Mouse (Mus musculus): ENCODE results near the gene Lrrk1. TPM values are rescaled to one million over a fixed set of nuclear protein-coding genes. Genes with fewer than 3 reads are reported as not detected.

Gene Lrrk1
- polyA plus RNA-seq, 1 experiment from 2014 or later: 2.9 TPM

DNA sequence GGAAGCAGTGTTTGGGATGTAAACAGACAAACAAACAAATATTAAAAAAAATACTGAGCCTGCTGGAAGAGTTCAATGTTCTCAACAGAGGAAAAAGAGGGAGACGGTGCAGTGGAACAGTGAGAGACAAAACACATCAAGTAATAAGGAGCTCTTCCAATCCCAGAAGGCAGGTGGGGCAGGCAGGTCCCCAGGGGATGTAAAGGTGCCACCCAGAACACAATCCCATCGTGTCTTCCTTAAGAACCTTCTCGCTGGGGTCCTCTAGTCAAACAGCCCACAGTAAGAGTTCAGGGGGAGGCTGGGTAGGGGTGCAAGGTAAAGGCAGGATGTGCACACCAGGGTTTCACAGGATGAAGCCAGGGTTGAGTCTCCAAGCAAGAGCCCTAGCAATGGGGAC is 14.8 kb downstream of the Lrrk1 start:
- Histone ChIP-seq H3K27me3 (ENCODE audit: control insufficient read depth, insufficient read depth, low read length) (no peaks in the 10 kb centered on the region), H3K9ac (ENCODE audit: low read depth, low read length) (no peak overlapping the region), H3K27ac (ENCODE audit: low read depth, low read length) (no peak overlapping the region), H3K4me3 (ENCODE audit: low read depth, low read length) (no peak overlapping the region), H3K9me3 (ENCODE audit: control insufficient read depth, low read length) (no peaks in the 10 kb centered on the region), H3K4me2 (replicated peaks; ENCODE audit: low read depth, low read length) (no peak overlapping the region), H3K36me3 (ENCODE audit: control insufficient read depth, insufficient read depth, low read length) (no peaks in the 10 kb centered on the region), H3K4me1 (replicated peaks; ENCODE audit: control insufficient read depth, insufficient read depth, low read length) (no peaks in the 10 kb centered on the region)
- 88% methylated on average over 3 of the region's 3 CpGs for WGBS
- ATAC-seq (ENCODE audit: low FRiP score) (no peak), DNase-seq (ENCODE audit: low spot score) (no peak)

DNA sequence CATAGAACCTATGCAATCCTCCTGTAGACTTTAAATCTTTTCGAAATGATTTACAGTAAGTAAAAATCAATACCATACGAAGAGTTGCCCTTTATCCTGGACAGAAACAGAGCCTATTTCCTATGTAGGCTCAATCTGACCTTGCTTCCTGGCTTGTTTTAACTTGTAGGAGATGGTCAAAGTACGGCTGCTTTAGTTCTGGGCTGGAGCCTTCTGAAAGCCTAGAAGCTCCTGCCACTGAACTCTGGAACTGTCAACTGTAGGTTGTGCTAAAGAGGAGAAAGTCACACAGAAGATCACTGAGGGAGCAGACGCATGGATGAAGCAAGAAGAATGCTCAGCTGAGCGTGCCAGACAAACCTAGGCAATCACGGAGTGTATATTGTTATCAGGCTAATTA is 17.2 kb downstream of the Lrrk1 start:
- no peak overlapping the region for H3K4me3 ChIP-seq (ENCODE audit: low read depth, low read length)
- 92% methylated on average over 6 of the region's 6 CpGs for WGBS
- DNase-seq (ENCODE audit: low spot score) (no peak), ATAC-seq (ENCODE audit: low FRiP score) (no peak)
- H3K9ac ChIP-seq (ENCODE audit: low read depth, low read length): no peak overlapping the region
- H3K27ac ChIP-seq (ENCODE audit: low read depth, low read length): no peak overlapping the region
- H3K27me3 ChIP-seq (ENCODE audit: control insufficient read depth, insufficient read depth, low read length): no peaks in the 10 kb centered on the region
- H3K4me2 ChIP-seq (replicated peaks; ENCODE audit: low read depth, low read length): no peak overlapping the region
- H3K9me3 ChIP-seq (ENCODE audit: control insufficient read depth, low read length): no peaks in the 10 kb centered on the region
- no peaks in the 10 kb centered on the region for H3K4me1 ChIP-seq (replicated peaks; ENCODE audit: control insufficient read depth, insufficient read depth, low read length)
- no peaks in the 10 kb centered on the region for H3K36me3 ChIP-seq (ENCODE audit: control insufficient read depth, insufficient read depth, low read length)

DNA sequence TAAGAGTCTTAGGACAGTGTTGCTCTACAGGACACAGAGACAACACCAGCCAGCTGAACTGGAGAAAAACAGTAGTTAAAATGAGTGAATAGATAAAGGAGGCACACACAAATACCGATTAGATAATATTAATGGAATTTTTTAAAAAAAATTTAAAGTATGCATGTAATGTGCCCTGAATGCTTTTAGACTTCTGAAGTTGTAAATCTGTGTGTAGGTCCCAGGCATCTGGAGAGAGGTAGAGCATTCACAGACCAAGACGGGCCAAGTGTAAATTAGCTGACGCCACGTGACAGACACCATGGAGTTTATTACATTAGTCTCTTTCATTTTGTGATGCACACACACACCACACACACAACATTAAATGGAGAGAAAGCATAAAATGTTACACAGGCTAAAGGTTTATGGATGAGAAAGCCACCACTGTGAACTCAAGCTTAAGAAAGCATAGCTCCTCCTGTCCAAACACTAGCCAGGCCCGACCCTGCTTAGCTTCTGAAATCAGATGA is 18.2 kb downstream of the Lrrk1 start:
- H3K36me3 ChIP-seq (ENCODE audit: control insufficient read depth, insufficient read depth, low read length): no peaks in the 10 kb centered on the region
- no peak overlapping the region for H3K4me3 ChIP-seq (ENCODE audit: low read depth, low read length)
- WGBS: 80% methylated on average over 5 of the region's 5 CpGs
- H3K27me3 ChIP-seq (ENCODE audit: control insufficient read depth, insufficient read depth, low read length): no peaks in the 10 kb centered on the region
- no peak overlapping the region for H3K27ac ChIP-seq (ENCODE audit: low read depth, low read length)
- no peak overlapping the region for H3K4me2 ChIP-seq (replicated peaks; ENCODE audit: low read depth, low read length)
- H3K9me3 ChIP-seq (ENCODE audit: control insufficient read depth, low read length): no peaks in the 10 kb centered on the region
- ATAC-seq (ENCODE audit: low FRiP score) (no peak), DNase-seq (ENCODE audit: low spot score) (no peak)
- H3K9ac ChIP-seq (ENCODE audit: low read depth, low read length): no peak overlapping the region
- no peaks in the 10 kb centered on the region for H3K4me1 ChIP-seq (replicated peaks; ENCODE audit: control insufficient read depth, insufficient read depth, low read length)

DNA sequence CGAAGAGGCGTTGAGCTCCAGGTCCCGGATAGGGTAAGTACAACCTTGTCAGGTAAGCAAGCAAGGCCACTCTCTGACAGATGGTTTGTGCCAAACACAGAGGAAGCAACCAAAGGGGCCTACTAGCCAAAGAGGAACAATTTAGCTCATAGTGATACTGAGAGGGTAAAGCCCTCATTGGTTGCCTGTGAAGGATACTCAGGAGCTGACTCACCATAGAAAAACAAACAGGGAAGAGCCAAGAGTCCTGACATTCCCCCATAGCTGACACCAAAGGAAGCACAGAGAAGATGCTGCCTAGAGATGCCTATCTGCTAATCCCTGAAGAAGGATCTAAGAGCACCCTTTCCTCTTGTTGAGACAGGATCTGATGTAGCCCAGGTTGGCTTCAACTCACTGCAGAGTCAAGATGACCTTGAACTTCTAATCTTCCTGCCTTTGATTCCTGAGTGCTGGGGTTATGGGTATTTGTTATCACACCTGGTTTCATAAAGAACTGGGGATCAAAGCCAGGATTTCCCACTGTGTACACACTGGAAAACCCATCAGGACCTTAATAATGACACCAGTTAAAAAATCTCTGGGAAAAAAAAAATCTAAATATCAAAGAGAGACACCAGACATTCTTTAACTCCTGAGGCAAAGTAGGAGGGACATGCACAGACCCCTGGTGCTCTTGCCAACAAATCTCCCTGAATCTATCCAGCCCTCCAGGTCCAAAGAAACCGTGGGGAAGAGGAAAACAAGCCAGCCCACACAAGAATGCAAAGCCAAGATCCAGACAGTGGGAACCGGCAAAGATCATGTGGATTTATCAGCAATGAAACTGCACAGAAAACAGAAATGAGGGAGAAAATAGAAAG is 18.8 kb downstream of the Lrrk1 start:
- no peaks in the 10 kb centered on the region for H3K36me3 ChIP-seq (ENCODE audit: control insufficient read depth, insufficient read depth, low read length)
- no peak for DNase-seq (ENCODE audit: low spot score)
- WGBS: 76% methylated on average over 5 of the region's 5 CpGs

DNA sequence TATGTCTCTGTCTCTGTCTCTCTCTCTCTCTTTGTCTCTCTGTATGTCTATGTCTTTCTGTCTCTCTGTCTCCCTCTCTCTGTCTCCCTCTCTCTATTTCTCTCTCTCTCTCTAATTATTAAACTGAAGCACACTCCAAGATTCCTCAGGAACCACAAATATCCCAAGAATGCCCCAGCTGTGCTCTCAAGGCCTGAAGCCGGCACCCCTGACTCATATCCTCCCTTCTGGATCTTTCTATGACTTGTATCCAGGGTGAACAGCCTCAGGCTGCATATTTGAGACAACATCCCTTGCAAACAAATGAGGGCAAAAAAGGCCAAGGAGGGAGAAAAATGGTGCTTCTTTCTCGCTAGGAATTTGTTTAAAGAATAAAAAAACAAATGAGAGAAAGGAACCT is 22.2 kb downstream of the Lrrk1 start, which contains the start of gene Gm10974:
Gm10974 (plus strand) TSS at position 2 of the 400 bp plus-strand sequence.
- H3K27ac ChIP-seq (ENCODE audit: low read depth, low read length): no peak within 1 kb of the TSS
- no peaks in the 10 kb centered on the region for H3K9me3 ChIP-seq (ENCODE audit: control insufficient read depth, low read length)
- no peak for DNase-seq (ENCODE audit: low spot score)
- WGBS: 68% methylated on average over 2 of the region's 2 CpGs
- no peak within 1 kb of the TSS for H3K4me2 ChIP-seq (replicated peaks; ENCODE audit: low read depth, low read length)
- no peak within 1 kb of the TSS for H3K9ac ChIP-seq (ENCODE audit: low read depth, low read length)
- no peaks in the 10 kb centered on the region for H3K4me1 ChIP-seq (replicated peaks; ENCODE audit: control insufficient read depth, insufficient read depth, low read length)
- no peaks in the 10 kb centered on the region for H3K36me3 ChIP-seq (ENCODE audit: control insufficient read depth, insufficient read depth, low read length)
- no peak for ATAC-seq (ENCODE audit: low FRiP score)
- H3K27me3 ChIP-seq (ENCODE audit: control insufficient read depth, insufficient read depth, low read length): no peaks in the 10 kb centered on the region
- H3K4me3 ChIP-seq (ENCODE audit: low read depth, low read length): no peak within 1 kb of the TSS

More for the DNA sequence above, 18.8 kb downstream of the Lrrk1 start:
- Histone ChIP-seq H3K4me3 (ENCODE audit: low read depth, low read length) (no peak overlapping the region), H3K27ac (ENCODE audit: low read depth, low read length) (no peak overlapping the region), H3K9ac (ENCODE audit: low read depth, low read length) (no peak overlapping the region), H3K4me1 (replicated peaks; ENCODE audit: control insufficient read depth, insufficient read depth, low read length) (no peaks in the 10 kb centered on the region), H3K27me3 (ENCODE audit: control insufficient read depth, insufficient read depth, low read length) (no peaks in the 10 kb centered on the region), H3K4me2 (replicated peaks; ENCODE audit: low read depth, low read length) (no peak overlapping the region), H3K9me3 (ENCODE audit: control insufficient read depth, low read length) (no peaks in the 10 kb centered on the region)
- no peak for ATAC-seq (ENCODE audit: low FRiP score)

DNA sequence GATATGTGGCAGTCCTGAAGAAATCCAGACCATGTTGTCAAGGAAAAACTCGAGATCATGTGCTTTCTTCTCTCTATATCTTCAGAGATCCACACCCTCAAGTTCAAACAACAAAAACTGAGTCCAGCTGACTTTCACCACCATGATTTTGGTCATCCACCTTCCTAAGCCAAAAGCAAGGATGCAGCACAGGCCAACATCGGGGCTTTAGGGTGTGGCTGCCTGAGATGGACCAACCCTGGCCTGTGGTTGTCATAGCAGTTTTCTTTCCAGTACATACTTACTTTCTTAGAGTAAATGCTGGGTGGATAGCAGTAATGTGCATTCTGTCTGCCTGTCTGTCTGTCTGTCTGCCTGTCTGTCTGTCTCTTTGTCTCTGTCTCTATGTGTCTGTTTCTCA is 22.7 kb downstream of the Lrrk1 start:
- Histone ChIP-seq H3K36me3 (ENCODE audit: control insufficient read depth, insufficient read depth, low read length) (no peaks in the 10 kb centered on the region), H3K27me3 (ENCODE audit: control insufficient read depth, insufficient read depth, low read length) (no peaks in the 10 kb centered on the region), H3K9me3 (ENCODE audit: control insufficient read depth, low read length) (no peaks in the 10 kb centered on the region), H3K9ac (ENCODE audit: low read depth, low read length) (no peak overlapping the region), H3K27ac (ENCODE audit: low read depth, low read length) (no peak overlapping the region), H3K4me3 (ENCODE audit: low read depth, low read length) (no peak overlapping the region), H3K4me1 (replicated peaks; ENCODE audit: control insufficient read depth, insufficient read depth, low read length) (no peaks in the 10 kb centered on the region), H3K4me2 (replicated peaks; ENCODE audit: low read depth, low read length) (no peak overlapping the region)
- WGBS: 82% methylated on average over 2 of the region's 2 CpGs
- no peak for ATAC-seq (ENCODE audit: low FRiP score)
- DNase-seq (ENCODE audit: low spot score): no peak

DNA sequence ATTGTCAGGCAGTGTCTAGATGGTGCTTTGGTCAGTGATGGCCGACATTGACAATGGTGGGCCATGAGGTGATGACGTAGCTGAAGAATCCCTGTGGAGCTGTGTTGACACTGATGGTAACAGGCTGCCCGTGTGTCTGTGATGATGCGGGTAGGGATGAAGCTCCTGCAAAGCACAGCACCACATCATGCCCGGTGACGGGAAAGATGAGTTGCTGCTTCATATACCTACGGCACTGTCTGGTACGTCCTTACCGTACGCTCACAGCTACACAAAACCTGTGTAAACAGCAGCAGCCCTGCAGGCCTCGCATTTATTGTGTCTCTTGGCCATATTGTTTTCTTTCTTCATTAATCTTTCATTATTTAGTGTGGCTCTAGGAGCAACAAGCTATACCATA is 23.7 kb downstream of the Lrrk1 start:
- Histone ChIP-seq H3K36me3 (ENCODE audit: control insufficient read depth, insufficient read depth, low read length) (no peaks in the 10 kb centered on the region), H3K4me2 (replicated peaks; ENCODE audit: low read depth, low read length) (no peak overlapping the region), H3K27ac (ENCODE audit: low read depth, low read length) (no peak overlapping the region), H3K9me3 (ENCODE audit: control insufficient read depth, low read length) (no peaks in the 10 kb centered on the region), H3K4me3 (ENCODE audit: low read depth, low read length) (no peak overlapping the region), H3K9ac (ENCODE audit: low read depth, low read length) (no peak overlapping the region), H3K4me1 (replicated peaks; ENCODE audit: control insufficient read depth, insufficient read depth, low read length) (no peaks in the 10 kb centered on the region), H3K27me3 (ENCODE audit: control insufficient read depth, insufficient read depth, low read length) (no peaks in the 10 kb centered on the region)
- ATAC-seq (ENCODE audit: low FRiP score): no peak
- 92% methylated on average over 11 of the region's 11 CpGs for WGBS
- DNase-seq (ENCODE audit: low spot score): no peak

DNA sequence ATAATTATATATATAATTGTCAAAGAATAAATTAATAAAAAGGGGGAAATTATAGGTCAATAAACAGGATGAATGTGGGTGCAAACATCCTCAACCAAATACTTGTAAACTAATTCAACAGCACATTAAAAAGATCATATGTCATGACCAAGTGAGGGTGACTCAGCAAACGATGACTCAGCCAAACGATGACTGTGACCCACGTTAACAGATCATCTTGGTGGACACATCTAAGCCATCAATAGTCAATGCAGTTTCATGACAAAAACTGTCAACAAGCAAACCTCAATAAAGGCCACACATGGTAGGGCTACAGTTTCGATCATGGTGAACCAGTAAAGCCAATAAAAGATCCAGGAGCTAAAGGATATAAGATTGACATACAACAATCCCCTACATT is 29.1 kb downstream of the Lrrk1 start:
- no peaks in the 10 kb centered on the region for H3K9me3 ChIP-seq (ENCODE audit: control insufficient read depth, low read length)
- H3K27ac ChIP-seq (ENCODE audit: low read depth, low read length): no peak overlapping the region
- H3K4me2 ChIP-seq (replicated peaks; ENCODE audit: low read depth, low read length): no peak overlapping the region
- H3K36me3 ChIP-seq (ENCODE audit: control insufficient read depth, insufficient read depth, low read length): no peaks in the 10 kb centered on the region
- H3K27me3 ChIP-seq (ENCODE audit: control insufficient read depth, insufficient read depth, low read length): no peaks in the 10 kb centered on the region
- H3K4me1 ChIP-seq (replicated peaks; ENCODE audit: control insufficient read depth, insufficient read depth, low read length): no peaks in the 10 kb centered on the region
- H3K4me3 ChIP-seq (ENCODE audit: low read depth, low read length): no peak overlapping the region
- 90% methylated on average over 4 of the region's 4 CpGs for WGBS
- H3K9ac ChIP-seq (ENCODE audit: low read depth, low read length): no peak overlapping the region
- ATAC-seq (ENCODE audit: low FRiP score): no peak
- DNase-seq (ENCODE audit: low spot score): no peak

DNA sequence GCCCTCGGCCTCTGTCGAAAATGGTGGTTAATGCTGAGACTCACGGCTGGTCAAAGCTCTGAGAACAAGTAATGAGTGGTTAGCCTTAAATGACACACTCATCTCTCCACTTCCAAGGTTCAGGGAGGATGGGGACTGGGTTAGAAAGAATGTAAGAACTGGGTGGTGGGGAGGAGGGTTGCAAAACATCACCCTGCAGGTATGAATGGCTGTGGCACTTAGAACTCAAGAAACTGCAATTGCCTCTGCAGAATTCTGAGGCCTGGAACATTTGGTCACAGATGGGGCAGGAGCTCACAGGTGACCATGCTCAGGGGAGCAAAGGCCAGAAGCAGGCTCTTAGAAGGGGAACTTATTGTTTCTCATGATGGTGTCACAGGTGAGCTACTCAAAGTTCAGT is 29.7 kb downstream of the Lrrk1 start:
- Histone ChIP-seq H3K4me2 (replicated peaks; ENCODE audit: low read depth, low read length) (no peak overlapping the region), H3K27ac (ENCODE audit: low read depth, low read length) (no peak overlapping the region), H3K9ac (ENCODE audit: low read depth, low read length) (no peak overlapping the region), H3K9me3 (ENCODE audit: control insufficient read depth, low read length) (no peaks in the 10 kb centered on the region), H3K27me3 (ENCODE audit: control insufficient read depth, insufficient read depth, low read length) (no peaks in the 10 kb centered on the region), H3K4me1 (replicated peaks; ENCODE audit: control insufficient read depth, insufficient read depth, low read length) (no peaks in the 10 kb centered on the region), H3K36me3 (ENCODE audit: control insufficient read depth, insufficient read depth, low read length) (no peaks in the 10 kb centered on the region), H3K4me3 (ENCODE audit: low read depth, low read length) (no peak overlapping the region)
- ATAC-seq (ENCODE audit: low FRiP score) (no peak), DNase-seq (ENCODE audit: low spot score) (no peak)
- WGBS: 90% methylated on average over 3 of the region's 3 CpGs
